In genomic region chr1:59257736-59258135, GRCm38 (mm10) we compare ENCODE assay signal across 28 mouse cellular contexts. TPM values are rescaled to one million over a fixed set of nuclear protein-coding genes. Genes with fewer than 3 reads are reported as not detected.
A peak's percentile ranks its signal among the peaks of the same experiment; 100 is the strongest.
DNase-seq lines count a peak whose midpoint lies in the region; ATAC-seq lines count a peak whose summit lies in the region.
"Had no signal": no experiment of that assay in that cellular context is flagged by ENCODE, and none has a peak within 500 bp of the region (broad histone marks: within the 10 kb centered on the region; RNA-seq: fewer than 3 reads in every experiment).

No protein-coding gene starts in this region.

- 12% methylated on average over 3 of the region's 3 CpGs for WGBS in hindbrain, embryonic 11.5 days
- 7% methylated on average over 3 of the region's 3 CpGs for WGBS in hindbrain, embryonic 13.5 days
- WGBS in midbrain, embryonic 14.5 days = 10% methylated on average over 3 of the region's 3 CpGs
- WGBS in midbrain, embryonic 11.5 days = 18% methylated on average over 3 of the region's 3 CpGs

- H3K4me1 ChIP-seq in hindbrain, embryonic 11.5 days (replicated peaks; ENCODE audit: control insufficient read depth, insufficient read depth, low read length) = peaks cover 5% of the 10 kb centered on the region
- H3K4me1 ChIP-seq in hindbrain, embryonic 13.5 days (replicated peaks) = peaks cover 20% of the 10 kb centered on the region
- peaks cover 14% of the 10 kb centered on the region; the same call in 1 of the 2 replicates for H3K4me1 ChIP-seq in midbrain, embryonic 14.5 days (ENCODE audit: control insufficient read depth, insufficient read depth, low read length)
- H3K4me1 ChIP-seq in midbrain, embryonic 11.5 days (ENCODE audit: control insufficient read depth, insufficient read depth, low read length) = peaks cover 9% of the 10 kb centered on the region

- H3K27me3 ChIP-seq in hindbrain, embryonic 11.5 days (ENCODE audit: control insufficient read depth, insufficient read depth, low read length) = no peaks in the 10 kb centered on the region
- H3K27me3 ChIP-seq in hindbrain, embryonic 13.5 days = 0 out of 2 replicates have a peak, but pooled peaks cover 3% of the 10 kb centered on the region
- no peaks in the 10 kb centered on the region for H3K27me3 ChIP-seq in midbrain, embryonic 14.5 days (ENCODE audit: control insufficient read depth, insufficient read depth, low read length)
- no peaks in the 10 kb centered on the region for H3K27me3 ChIP-seq in midbrain, embryonic 11.5 days (ENCODE audit: control insufficient read depth, insufficient read depth, low read length)
- H3K27me3 ChIP-seq: forebrain, embryonic 15.5 days; limb, embryonic 12.5 days had no signal

- H3K9me3 ChIP-seq in hindbrain, embryonic 11.5 days (ENCODE audit: control insufficient read depth, low read length) = no peaks in the 10 kb centered on the region
- no peaks in the 10 kb centered on the region for H3K9me3 ChIP-seq in hindbrain, embryonic 13.5 days
- H3K9me3 ChIP-seq in midbrain, embryonic 14.5 days (ENCODE audit: control insufficient read depth, low read length) = no peaks in the 10 kb centered on the region
- no peaks in the 10 kb centered on the region for H3K9me3 ChIP-seq in midbrain, embryonic 11.5 days (ENCODE audit: control insufficient read depth, low read length)
- H3K9me3 ChIP-seq: forebrain, embryonic 15.5 days; heart, embryonic 13.5 days; limb, embryonic 12.5 days had no signal

- ATAC-seq in hindbrain, embryonic 11.5 days (ENCODE audit: low FRiP score) = no peak
- no peak for ATAC-seq in hindbrain, embryonic 13.5 days (ENCODE audit: low FRiP score)
- ATAC-seq in midbrain, embryonic 14.5 days (ENCODE audit: low FRiP score, low TSS enrichment) = no peak
- ATAC-seq in midbrain, embryonic 11.5 days (ENCODE audit: low FRiP score) = no peak
- ATAC-seq: forebrain, embryonic 15.5 days; inflammation-experienced regulatory T-cells, adult 6 months had no signal

- peak overlapping the region; percentile 0 for H3K27ac ChIP-seq in hindbrain, embryonic 11.5 days (ENCODE audit: low read depth, low read length)
- H3K27ac ChIP-seq in hindbrain, embryonic 13.5 days = no peak overlapping the region
- no peak overlapping the region for H3K27ac ChIP-seq in midbrain, embryonic 14.5 days (replicated peaks; ENCODE audit: low read depth, low read length)
- no peak overlapping the region for H3K27ac ChIP-seq in midbrain, embryonic 11.5 days (ENCODE audit: low read depth, low read length)
- H3K27ac ChIP-seq: forebrain, embryonic 15.5 days; heart, embryonic 13.5 days; limb, embryonic 12.5 days had no signal

- no peak overlapping the region for H3K9ac ChIP-seq in hindbrain, embryonic 11.5 days (ENCODE audit: low read depth, low read length)
- H3K9ac ChIP-seq in hindbrain, embryonic 13.5 days = no peak overlapping the region
- no peak overlapping the region for H3K9ac ChIP-seq in midbrain, embryonic 14.5 days (replicated peaks; ENCODE audit: low read length)
- H3K9ac ChIP-seq in midbrain, embryonic 11.5 days (ENCODE audit: low read length) = no peak overlapping the region
- H3K9ac ChIP-seq: forebrain, embryonic 15.5 days; heart, embryonic 13.5 days; limb, embryonic 12.5 days had no signal

- no peaks in the 10 kb centered on the region for H3K36me3 ChIP-seq in hindbrain, embryonic 11.5 days (ENCODE audit: control insufficient read depth, insufficient read depth, low read length)
- no peaks in the 10 kb centered on the region for H3K36me3 ChIP-seq in hindbrain, embryonic 13.5 days
- H3K36me3 ChIP-seq in midbrain, embryonic 14.5 days (ENCODE audit: control insufficient read depth, insufficient read depth, low read length) = no peaks in the 10 kb centered on the region
- H3K36me3 ChIP-seq in midbrain, embryonic 11.5 days (ENCODE audit: control insufficient read depth, insufficient read depth, low read length) = no peaks in the 10 kb centered on the region
- H3K36me3 ChIP-seq: forebrain, embryonic 15.5 days; heart, embryonic 13.5 days; limb, embryonic 12.5 days had no signal

- no peak overlapping the region for H3K4me3 ChIP-seq in hindbrain, embryonic 11.5 days (ENCODE audit: low read depth, low read length)
- H3K4me3 ChIP-seq in hindbrain, embryonic 13.5 days = no peak overlapping the region
- no peak overlapping the region for H3K4me3 ChIP-seq in midbrain, embryonic 14.5 days (replicated peaks; ENCODE audit: low read depth, low read length)
- H3K4me3 ChIP-seq in midbrain, embryonic 11.5 days (ENCODE audit: low read depth, low read length) = no peak overlapping the region
- H3K4me3 ChIP-seq: forebrain, embryonic 15.5 days; heart, embryonic 13.5 days; limb, embryonic 12.5 days had no signal

- DNase-seq in hindbrain, embryonic 11.5 days (ENCODE audit: low spot score) = peak; percentile 40
- DNase-seq in midbrain, embryonic 14.5 days = peak; percentile 38
- no peak for DNase-seq in midbrain, embryonic 11.5 days (ENCODE audit: low spot score, missing footprints)
- peak; percentile 46 for DNase-seq in embryo, embryonic 11 days
- peak; percentile 39 for DNase-seq in mesoderm, embryonic 11.5 days (ENCODE audit: low read depth, low spot score)
- no peak for DNase-seq in heart, postnatal 36 days
- DNase-seq: adrenal gland, adult 2 months; cerebellum, adult 11 months; cerebellum, adult 9-11 months; gastrocnemius, postnatal 10 days; heart, postnatal 14 days; kidney, adult 18-20 months; kidney, postnatal 25 days; layer of hippocampus, postnatal 36 days; lung, adult 18-20 months; lung, postnatal 10 days; retina, postnatal 1 day; thymus, postnatal 25 days had no signal

- H3K4me2 ChIP-seq in hindbrain, embryonic 11.5 days (replicated peaks; ENCODE audit: low read depth, low read length) = no peak overlapping the region
- H3K4me2 ChIP-seq in hindbrain, embryonic 13.5 days = no peak overlapping the region
- H3K4me2 ChIP-seq in midbrain, embryonic 14.5 days (ENCODE audit: low read length) = no peak overlapping the region
- no peak overlapping the region for H3K4me2 ChIP-seq in midbrain, embryonic 11.5 days
- H3K4me2 ChIP-seq: forebrain, embryonic 15.5 days; liver, embryonic 11.5 days had no signal

- intact Hi-C loops in heart, postnatal 36 days (cut with DNase I) = no loop called here

RNA-seq across cellular contexts. Expression of gene Cdk15, which starts 1.0 kb away (rescaled TPM):
- 1.1 and 1.8 TPM in 2 replicates for polyA plus RNA-seq in hindbrain, embryonic 11.5 days (2014; fragmentation: Nextera tagmentation; extraction: Ambion mirVana)
- 0.78 and 1.1 TPM in 2 replicates for polyA plus RNA-seq in hindbrain, embryonic 13.5 days (2015; fragmentation: Nextera tagmentation; extraction: Ambion mirVana)
- 1.2 and 1.7 TPM in 2 replicates for polyA plus RNA-seq in midbrain, embryonic 14.5 days (2014; fragmentation: Nextera tagmentation; extraction: Ambion mirVana)
- 0.52 and 0.70 TPM in 2 replicates for polyA plus RNA-seq in midbrain, embryonic 11.5 days (2014; fragmentation: Nextera tagmentation; extraction: Ambion mirVana)
- not detected for total RNA-seq in heart, postnatal 36 days (2021)
- total RNA-seq: adrenal gland, adult 2 months; common myeloid progenitor, adult 5-6 weeks; granulocyte monocyte progenitor cell, adult 5-6 weeks; monocyte, adult 5-6 weeks had no signal
- polyA plus RNA-seq: adrenal gland, adult 2 months; heart, embryonic 13.5 days; inflammation-experienced regulatory T-cells, adult 6 months; limb, embryonic 12.5 days; stomach, embryonic 14.5 days had no signal

RNA-seq across cellular contexts. Expression of gene Als2, which starts 20.7 kb away (rescaled TPM):
- polyA plus RNA-seq in hindbrain, embryonic 11.5 days (2014; fragmentation: Nextera tagmentation; extraction: Ambion mirVana) = 15.9 and 16.1 TPM in 2 replicates
- polyA plus RNA-seq in hindbrain, embryonic 13.5 days (2015; fragmentation: Nextera tagmentation; extraction: Ambion mirVana) = 17.3 and 17.5 TPM in 2 replicates
- polyA plus RNA-seq in midbrain, embryonic 14.5 days (2014; fragmentation: Nextera tagmentation; extraction: Ambion mirVana) = 12.7 and 24.1 TPM in 2 replicates
- polyA plus RNA-seq in midbrain, embryonic 11.5 days (2014; fragmentation: Nextera tagmentation; extraction: Ambion mirVana) = 16.2 and 17.1 TPM in 2 replicates
- 10 to 100 TPM; 10.1 to 10.7 TPM for total RNA-seq in heart, postnatal 36 days (2021)

Comparison
In these comparisons a context has a peak if more than half of its experiments do, and no peak if none do; other contexts are left out.
1. DNase-seq: peak in hindbrain, embryonic 11.5 days (single experiment), midbrain, embryonic 14.5 days (single experiment), embryo, embryonic 11 days (single experiment) and mesoderm, embryonic 11.5 days (single experiment); none in midbrain, embryonic 11.5 days (single experiment) and heart, postnatal 36 days (0 of 2).